Mouse (Mus musculus) cerebellum, postnatal 14 days (tissue): ENCODE data around the gene BC080695.
"Not testable (repeated sequence)": the region's sequence is repeated elsewhere in the genome, so short reads cannot be mapped to it uniquely, and the experiment has no call there.

Source experiments
- DNase-seq, 2 experiments: peaks; one replicate each; pipeline ENCODE4 v3.0.0; 2021; ENCODE audit warnings: mixed read lengths in 2 of 2

The BC080695 gene

DNA sequence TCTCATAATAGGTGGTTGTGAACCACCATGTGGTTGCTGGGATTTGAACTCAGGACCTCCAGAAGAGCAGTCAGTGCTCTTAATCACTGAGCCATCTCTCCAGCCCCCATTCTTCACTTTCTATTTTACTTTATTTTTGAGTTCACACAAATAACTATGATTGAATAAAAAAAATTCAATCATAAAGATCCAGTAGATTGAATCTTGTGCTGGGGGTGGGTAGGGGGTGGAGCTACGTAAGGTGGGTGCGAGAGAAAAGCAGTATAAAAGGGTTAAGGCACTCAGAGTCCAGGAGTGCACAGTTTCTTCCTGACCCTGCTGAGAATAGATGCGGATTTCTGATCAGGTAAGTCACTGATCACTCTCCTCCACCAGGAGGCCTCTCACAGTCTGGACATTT lies at the start of gene BC080695, which contains the start of gene Gm13057:
Gene BC080695, plus strand, starts transcription at position 301 of the 400 bp plus-strand sequence.
Gene Gm13057, plus strand, starts transcription at position 310 of the 400 bp plus-strand sequence.
- DNase-seq, result not testable (repeated sequence)

DNA sequence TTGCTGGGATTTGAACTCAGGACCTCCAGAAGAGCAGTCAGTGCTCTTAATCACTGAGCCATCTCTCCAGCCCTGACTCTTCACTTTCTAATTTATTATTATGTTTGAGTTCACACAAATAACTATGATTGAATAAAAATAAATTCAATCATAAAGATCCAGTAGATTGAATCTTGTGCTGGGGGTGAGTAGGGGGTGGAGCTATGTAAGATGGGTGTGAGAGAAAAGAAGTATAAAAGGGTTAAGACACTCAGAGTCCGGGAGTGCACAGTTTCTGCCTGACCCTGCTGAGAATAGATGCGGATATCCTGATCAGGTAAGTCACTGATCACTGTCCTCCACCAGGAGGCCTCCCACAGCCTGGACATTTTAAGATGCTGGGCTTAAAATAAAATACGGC lies 40.5 kb upstream of the BC080695 start, which contains the start of gene Gm13043:
Gene Gm13043, plus strand, starts transcription at position 301 of the 400 bp plus-strand sequence.
- no peak for DNase-seq

GRCm38 (mm10) chr4:143535654-143536053 lies 15.8 kb upstream of the BC080695 start, which contains the start of gene Gm13040:
TSS of gene Gm13040 (plus strand) at chr4:143535954.
- DNase-seq, result not testable (repeated sequence)

- DNase-seq, result not testable (repeated sequence)
Measured at GRCm38 (mm10) chr4:143611927-143612326, 60.4 kb downstream of the BC080695 start.

GRCm38 (mm10) chr4:143614703-143615102 lies 63.2 kb downstream of the BC080695 start, which contains the start of gene Gm13083:
TSS of gene Gm13083 (plus strand) at chr4:143615003.
- not testable (repeated sequence) for DNase-seq

DNA sequence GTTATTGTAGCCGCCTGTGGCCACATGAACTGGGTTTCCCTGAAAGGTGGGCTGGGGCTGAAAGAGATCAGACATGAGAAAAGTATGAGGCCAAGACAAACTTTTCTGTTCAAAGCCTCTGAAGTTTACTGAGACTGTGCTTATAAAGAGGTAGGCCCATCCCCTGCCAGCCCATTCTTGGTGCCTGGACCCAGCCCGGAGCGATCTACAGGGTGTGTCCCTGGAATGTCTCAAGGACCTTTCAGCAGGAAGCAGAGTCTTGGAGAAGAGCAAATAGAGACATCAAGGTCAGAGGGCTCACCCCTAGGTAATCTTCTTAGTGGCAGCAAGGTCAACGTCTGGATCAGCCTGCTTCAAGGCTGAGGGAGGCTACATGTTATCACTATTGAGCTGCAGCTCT lies 66.6 kb downstream of the BC080695 start:
- not testable (repeated sequence) for DNase-seq
